Mouse (Mus musculus): Measurements from ENCODE around the gene Gpr87. TPM values are rescaled to one million over a fixed set of nuclear protein-coding genes. Genes with fewer than 3 reads are reported as not detected.

Gpr87 gene
- polyA plus RNA-seq, 1 experiment from 2014 or later: not detected

DNA sequence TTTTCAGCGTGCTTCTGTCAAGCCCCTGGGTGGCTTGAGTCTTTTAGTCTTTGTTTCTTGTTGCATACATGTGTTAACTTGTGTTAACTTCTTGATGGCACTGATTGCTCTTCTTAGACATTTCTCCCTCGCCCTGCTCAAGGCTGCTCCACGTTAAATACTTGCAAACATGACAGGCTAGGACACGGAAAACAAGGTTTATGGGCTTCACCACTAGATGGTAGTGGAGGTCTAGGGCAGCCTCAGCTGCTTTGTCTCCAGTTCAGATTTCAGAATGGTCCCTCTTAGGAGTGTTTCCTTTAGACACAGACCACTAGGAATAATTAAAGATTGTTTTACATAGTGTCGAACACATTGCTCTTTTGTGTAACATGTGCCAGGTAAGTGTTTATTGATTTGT is 19.7 kb downstream of the Gpr87 start:
- ATAC-seq (replicated peaks; ENCODE audit: insufficient number of reproducible peaks, low FRiP score, low TSS enrichment): no peak
- Histone ChIP-seq H3K36me3 (ENCODE audit: control insufficient read depth, insufficient read depth, low read length) (no peaks in the 10 kb centered on the region), H3K9me3 (replicated peaks; ENCODE audit: control insufficient read depth, low read length) (no peaks in the 10 kb centered on the region), H3K4me1 (ENCODE audit: control insufficient read depth, insufficient read depth, low read length) (peaks cover 7% of the 10 kb centered on the region), H3K27me3 (ENCODE audit: control insufficient read depth, insufficient read depth, low read length) (no peaks in the 10 kb centered on the region), H3K4me3 (ENCODE audit: low read depth, low read length) (no peak overlapping the region), H3K27ac (ENCODE audit: low read depth, low read length) (no peak overlapping the region), H3K4me2 (no peak overlapping the region), H3K9ac (ENCODE audit: low read depth, low read length) (no peak overlapping the region)
- WGBS (ENCODE audit: insufficient replicate concordance): 43% methylated on average over 5 of the region's 5 CpGs

DNA sequence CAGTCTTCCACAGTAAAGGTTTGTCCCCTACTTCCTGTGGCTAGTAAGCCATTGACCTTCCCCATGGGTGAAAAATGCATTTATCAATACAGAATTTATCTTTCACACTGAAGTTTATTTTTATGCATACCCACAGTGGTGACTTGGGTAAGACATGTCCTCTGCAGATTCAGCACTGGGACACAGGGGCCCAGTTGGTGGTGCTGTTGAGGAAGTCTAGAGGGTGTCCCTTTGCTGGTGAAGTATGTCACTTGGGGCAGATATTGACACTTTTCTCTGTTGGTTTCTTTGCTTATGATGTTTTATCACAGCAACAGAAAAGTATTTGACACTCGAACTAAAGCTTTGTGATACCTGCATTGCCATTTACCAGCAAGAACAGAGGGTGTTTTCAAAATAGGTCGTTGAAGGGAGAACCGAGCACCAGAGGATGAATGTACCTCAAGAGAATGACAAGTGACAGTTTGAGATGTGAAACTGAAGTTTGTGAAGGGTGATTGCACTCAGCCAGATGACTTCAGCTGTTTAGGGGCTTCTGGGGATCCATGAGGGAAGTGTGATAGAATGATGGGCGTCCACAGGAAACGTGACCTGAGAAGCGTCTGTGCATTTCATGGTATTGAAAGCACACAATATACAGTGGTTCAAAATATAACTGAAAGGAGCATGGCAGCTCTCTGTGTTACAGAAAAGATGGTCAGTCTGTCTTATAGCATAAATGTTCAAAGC is 20.3 kb downstream of the Gpr87 start:
- no peaks in the 10 kb centered on the region for H3K9me3 ChIP-seq (replicated peaks; ENCODE audit: control insufficient read depth, low read length)
- H3K27me3 ChIP-seq (ENCODE audit: control insufficient read depth, insufficient read depth, low read length): no peaks in the 10 kb centered on the region
- no peaks in the 10 kb centered on the region for H3K36me3 ChIP-seq (ENCODE audit: control insufficient read depth, insufficient read depth, low read length)
- no peak for ATAC-seq (replicated peaks; ENCODE audit: insufficient number of reproducible peaks, low FRiP score, low TSS enrichment)
- H3K9ac ChIP-seq (ENCODE audit: low read depth, low read length): no peak overlapping the region
- H3K4me2 ChIP-seq: no peak overlapping the region
- 73% methylated on average over 6 of the region's 6 CpGs for WGBS (ENCODE audit: insufficient replicate concordance)
- H3K27ac ChIP-seq (ENCODE audit: low read depth, low read length): no peak overlapping the region
- peaks cover 12% of the 10 kb centered on the region for H3K4me1 ChIP-seq (ENCODE audit: control insufficient read depth, insufficient read depth, low read length)
- no peak overlapping the region for H3K4me3 ChIP-seq (ENCODE audit: low read depth, low read length)

DNA sequence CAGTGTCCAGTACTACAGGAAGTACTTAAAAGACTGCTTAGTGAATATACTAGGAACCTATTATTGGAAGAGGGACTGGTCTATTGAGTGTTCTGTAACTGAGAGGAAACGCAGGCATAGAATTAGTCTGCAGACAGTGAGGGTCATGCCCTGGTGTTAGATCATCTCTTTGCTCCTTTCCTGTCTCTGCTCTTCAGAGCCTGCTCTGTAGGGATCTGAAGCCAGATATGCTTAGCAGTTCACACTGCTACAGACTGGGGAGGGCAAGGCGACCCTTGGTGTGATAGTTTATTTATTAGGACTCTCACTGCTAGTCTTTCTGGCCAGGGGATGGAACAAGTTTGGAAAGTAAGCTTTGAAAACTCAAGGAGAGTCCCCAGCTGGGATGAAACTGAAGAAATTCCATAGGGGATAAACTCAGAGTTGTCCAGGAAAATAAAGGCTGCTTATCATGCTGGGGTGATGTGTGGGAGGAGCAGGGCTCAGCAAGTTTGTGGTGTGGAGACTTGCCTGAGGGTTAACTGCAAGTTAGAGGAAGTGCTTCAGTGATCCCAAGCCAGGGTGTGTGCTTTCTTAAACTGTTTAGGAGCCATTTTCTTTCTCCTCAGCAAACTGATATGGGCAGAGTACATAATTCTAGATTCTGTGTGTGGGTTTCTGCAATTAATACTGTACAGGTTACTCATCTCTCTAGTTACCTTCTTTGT is 24.8 kb downstream of the Gpr87 start:
- peaks cover 8% of the 10 kb centered on the region for H3K4me1 ChIP-seq (ENCODE audit: control insufficient read depth, insufficient read depth, low read length)
- ATAC-seq (replicated peaks; ENCODE audit: insufficient number of reproducible peaks, low FRiP score, low TSS enrichment): no peak
- WGBS (ENCODE audit: insufficient replicate concordance): 24% methylated on average over 2 of the region's 2 CpGs
- H3K9me3 ChIP-seq (replicated peaks; ENCODE audit: control insufficient read depth, low read length): no peaks in the 10 kb centered on the region
- no peak overlapping the region for H3K4me3 ChIP-seq (ENCODE audit: low read depth, low read length)
- H3K27ac ChIP-seq (ENCODE audit: low read depth, low read length): no peak overlapping the region
- no peaks in the 10 kb centered on the region for H3K36me3 ChIP-seq (ENCODE audit: control insufficient read depth, insufficient read depth, low read length)
- H3K4me2 ChIP-seq: no peak overlapping the region
- H3K9ac ChIP-seq (ENCODE audit: low read depth, low read length): no peak overlapping the region
- no peaks in the 10 kb centered on the region for H3K27me3 ChIP-seq (ENCODE audit: control insufficient read depth, insufficient read depth, low read length)

DNA sequence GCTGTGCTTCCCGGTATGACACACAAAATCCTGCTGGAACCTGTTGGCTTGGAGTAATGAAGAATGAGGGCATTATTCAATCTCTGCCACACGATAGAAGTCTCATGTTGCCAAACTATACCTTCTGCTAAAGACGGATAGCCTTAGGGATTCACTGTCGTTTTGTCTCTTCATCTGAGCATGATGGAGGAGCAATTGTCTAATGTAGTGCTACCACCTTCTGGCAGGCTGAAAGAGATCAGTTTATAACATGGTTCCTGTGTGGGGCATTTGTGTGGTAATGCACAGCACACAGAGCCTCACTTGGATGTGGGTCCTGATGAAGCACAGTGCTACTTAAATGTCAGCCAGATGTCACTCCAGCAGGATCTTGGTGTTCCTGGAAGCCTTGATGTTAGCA is 25.7 kb downstream of the Gpr87 start:
- no peak overlapping the region for H3K4me2 ChIP-seq
- 81% methylated on average over 4 of the region's 4 CpGs for WGBS (ENCODE audit: insufficient replicate concordance)
- H3K4me3 ChIP-seq (ENCODE audit: low read depth, low read length): no peak overlapping the region
- no peak for ATAC-seq (replicated peaks; ENCODE audit: insufficient number of reproducible peaks, low FRiP score, low TSS enrichment)
- no peaks in the 10 kb centered on the region for H3K36me3 ChIP-seq (ENCODE audit: control insufficient read depth, insufficient read depth, low read length)
- H3K27me3 ChIP-seq (ENCODE audit: control insufficient read depth, insufficient read depth, low read length): no peaks in the 10 kb centered on the region
- no peaks in the 10 kb centered on the region for H3K9me3 ChIP-seq (replicated peaks; ENCODE audit: control insufficient read depth, low read length)
- peaks cover 8% of the 10 kb centered on the region for H3K4me1 ChIP-seq (ENCODE audit: control insufficient read depth, insufficient read depth, low read length)
- H3K9ac ChIP-seq (ENCODE audit: low read depth, low read length): no peak overlapping the region
- H3K27ac ChIP-seq (ENCODE audit: low read depth, low read length): no peak overlapping the region

DNA sequence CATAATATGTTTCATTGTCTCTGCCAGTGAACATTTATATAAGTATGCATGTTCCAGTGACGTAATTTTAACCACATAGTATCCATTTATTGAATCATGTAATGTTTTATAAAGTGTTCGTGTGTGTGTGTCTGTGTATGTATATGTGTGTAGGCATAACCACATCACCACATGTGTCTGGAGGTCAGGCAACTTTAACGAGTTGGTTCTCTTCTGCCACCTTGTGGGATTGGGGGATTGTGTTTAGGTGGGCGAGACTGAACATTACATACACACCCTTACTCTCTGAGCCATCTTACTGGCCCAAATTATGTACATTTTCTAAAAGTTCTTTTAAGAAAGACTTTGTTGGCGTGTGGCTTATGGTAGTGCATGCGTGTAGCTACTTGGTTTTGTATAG is 26.4 kb downstream of the Gpr87 start:
- no peak overlapping the region for H3K27ac ChIP-seq (ENCODE audit: low read depth, low read length)

DNA sequence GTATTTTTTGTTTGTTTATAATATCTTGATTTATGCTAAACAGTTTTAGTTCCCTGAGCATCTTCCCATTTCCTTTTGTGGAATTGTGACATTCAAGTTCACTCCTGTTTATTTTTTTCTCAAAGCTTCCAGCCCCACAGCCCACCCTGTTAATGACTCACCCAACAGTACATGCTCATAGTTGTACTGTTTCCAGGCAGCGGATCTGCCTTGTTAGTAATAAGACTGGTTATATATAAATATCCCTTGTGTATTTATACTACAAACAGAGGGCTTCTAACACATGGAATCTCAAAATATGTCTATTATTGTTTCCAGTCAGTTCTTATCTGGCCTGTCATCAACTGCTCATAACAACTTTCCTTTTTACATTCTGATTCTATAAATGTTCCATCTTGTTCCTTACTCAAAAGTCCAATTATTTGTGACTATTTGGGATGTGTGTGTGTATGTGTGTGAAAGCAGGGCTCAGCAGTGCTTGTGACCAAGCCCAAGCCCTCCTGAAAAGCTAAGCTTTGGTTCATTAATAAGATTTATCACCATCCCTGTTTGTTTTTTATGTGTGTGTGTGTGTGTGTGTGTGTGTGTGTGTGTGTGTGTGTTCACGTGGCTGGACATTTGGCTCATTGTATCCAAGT is 27.4 kb downstream of the Gpr87 start:
- H3K9me3 ChIP-seq (replicated peaks; ENCODE audit: control insufficient read depth, low read length): no peaks in the 10 kb centered on the region
- peaks cover 8% of the 10 kb centered on the region for H3K4me1 ChIP-seq (ENCODE audit: control insufficient read depth, insufficient read depth, low read length)
- H3K27me3 ChIP-seq (ENCODE audit: control insufficient read depth, insufficient read depth, low read length): no peaks in the 10 kb centered on the region
- ATAC-seq (replicated peaks; ENCODE audit: insufficient number of reproducible peaks, low FRiP score, low TSS enrichment): no peak
- H3K4me2 ChIP-seq: no peak overlapping the region
- 84% methylated on average over 2 of the region's 2 CpGs for WGBS (ENCODE audit: insufficient replicate concordance)
- H3K27ac ChIP-seq (ENCODE audit: low read depth, low read length): no peak overlapping the region
- no peak overlapping the region for H3K9ac ChIP-seq (ENCODE audit: low read depth, low read length)
- no peak overlapping the region for H3K4me3 ChIP-seq (ENCODE audit: low read depth, low read length)
- H3K36me3 ChIP-seq (ENCODE audit: control insufficient read depth, insufficient read depth, low read length): no peaks in the 10 kb centered on the region

More for the DNA sequence above, 26.4 kb downstream of the Gpr87 start:
- no peak overlapping the region for H3K4me2 ChIP-seq
- no peak overlapping the region for H3K4me3 ChIP-seq (ENCODE audit: low read depth, low read length)
- 81% methylated on average over 6 of the region's 6 CpGs for WGBS (ENCODE audit: insufficient replicate concordance)
- H3K9ac ChIP-seq (ENCODE audit: low read depth, low read length): no peak overlapping the region
- ATAC-seq (replicated peaks; ENCODE audit: insufficient number of reproducible peaks, low FRiP score, low TSS enrichment): no peak
- no peaks in the 10 kb centered on the region for H3K36me3 ChIP-seq (ENCODE audit: control insufficient read depth, insufficient read depth, low read length)
- peaks cover 8% of the 10 kb centered on the region for H3K4me1 ChIP-seq (ENCODE audit: control insufficient read depth, insufficient read depth, low read length)
- no peaks in the 10 kb centered on the region for H3K27me3 ChIP-seq (ENCODE audit: control insufficient read depth, insufficient read depth, low read length)
- no peaks in the 10 kb centered on the region for H3K9me3 ChIP-seq (replicated peaks; ENCODE audit: control insufficient read depth, low read length)

DNA sequence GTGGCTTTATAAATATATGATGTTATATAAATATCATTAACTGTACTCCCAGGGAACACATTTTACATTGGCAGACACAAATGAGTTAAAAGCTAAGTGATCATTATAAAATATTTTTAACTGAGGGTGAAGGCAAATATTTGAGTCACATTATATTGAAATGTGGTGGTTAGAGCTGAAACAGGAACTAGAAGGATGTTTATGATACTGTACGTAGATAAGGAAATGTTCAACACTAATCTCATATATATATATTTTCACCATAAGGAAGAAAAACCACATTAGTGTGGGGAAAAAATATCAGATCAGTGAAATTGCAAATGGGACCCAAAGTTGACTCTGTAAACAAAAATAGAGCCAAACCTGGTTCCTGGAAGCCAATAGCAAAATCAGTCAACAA is 34.4 kb downstream of the Gpr87 start:
- H3K4me3 ChIP-seq (ENCODE audit: low read depth, low read length): no peak overlapping the region
- no peak overlapping the region for H3K9ac ChIP-seq (ENCODE audit: low read depth, low read length)
- no peak for ATAC-seq (replicated peaks; ENCODE audit: insufficient number of reproducible peaks, low FRiP score, low TSS enrichment)
- no peaks in the 10 kb centered on the region for H3K4me1 ChIP-seq (ENCODE audit: control insufficient read depth, insufficient read depth, low read length)
- no peaks in the 10 kb centered on the region for H3K9me3 ChIP-seq (replicated peaks; ENCODE audit: control insufficient read depth, low read length)
- H3K27me3 ChIP-seq (ENCODE audit: control insufficient read depth, insufficient read depth, low read length): no peaks in the 10 kb centered on the region
- whole genome bisulfite sequencing (ENCODE audit: insufficient replicate concordance): 89% methylated on average over 1 of the region's 1 CpGs
- no peaks in the 10 kb centered on the region for H3K36me3 ChIP-seq (ENCODE audit: control insufficient read depth, insufficient read depth, low read length)
- no peak overlapping the region for H3K27ac ChIP-seq (ENCODE audit: low read depth, low read length)
- H3K4me2 ChIP-seq: no peak overlapping the region

DNA sequence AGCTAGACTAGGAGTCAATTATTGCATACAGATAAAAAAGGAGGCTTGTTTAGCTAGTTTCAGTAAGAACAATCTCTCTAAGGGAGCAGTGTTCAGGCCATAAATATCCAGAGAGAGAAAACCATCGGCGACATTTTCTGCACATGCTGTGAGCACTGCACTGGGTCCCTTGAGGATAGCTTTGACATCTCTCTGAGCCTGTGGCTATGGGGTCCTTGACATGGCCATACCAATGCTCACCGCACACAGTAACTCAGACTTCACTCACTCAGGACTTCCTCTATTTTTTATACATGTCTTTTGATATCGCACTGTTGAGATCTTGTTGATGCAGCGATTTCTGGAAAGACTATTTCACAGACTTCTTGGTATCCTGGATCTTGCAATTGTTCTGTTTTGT is 37.9 kb downstream of the Gpr87 start:
- H3K27me3 ChIP-seq (ENCODE audit: control insufficient read depth, insufficient read depth, low read length): no peaks in the 10 kb centered on the region
- no peaks in the 10 kb centered on the region for H3K9me3 ChIP-seq (replicated peaks; ENCODE audit: control insufficient read depth, low read length)
- no peak overlapping the region for H3K4me2 ChIP-seq
- no peak overlapping the region for H3K27ac ChIP-seq (ENCODE audit: low read depth, low read length)
- 90% methylated on average over 5 of the region's 5 CpGs for WGBS (ENCODE audit: insufficient replicate concordance)
- H3K4me3 ChIP-seq (ENCODE audit: low read depth, low read length): no peak overlapping the region
- H3K36me3 ChIP-seq (ENCODE audit: control insufficient read depth, insufficient read depth, low read length): no peaks in the 10 kb centered on the region
- no peak overlapping the region for H3K9ac ChIP-seq (ENCODE audit: low read depth, low read length)
- no peaks in the 10 kb centered on the region for H3K4me1 ChIP-seq (ENCODE audit: control insufficient read depth, insufficient read depth, low read length)
- ATAC-seq (replicated peaks; ENCODE audit: insufficient number of reproducible peaks, low FRiP score, low TSS enrichment): no peak

Measured in heart, embryonic 11.5 days (tissue).